Mouse (Mus musculus): ENCODE measurements around the gene Tob2.
A peak's percentile ranks its signal among the peaks of the same experiment; 100 is the strongest.

The Tob2 gene

DNA sequence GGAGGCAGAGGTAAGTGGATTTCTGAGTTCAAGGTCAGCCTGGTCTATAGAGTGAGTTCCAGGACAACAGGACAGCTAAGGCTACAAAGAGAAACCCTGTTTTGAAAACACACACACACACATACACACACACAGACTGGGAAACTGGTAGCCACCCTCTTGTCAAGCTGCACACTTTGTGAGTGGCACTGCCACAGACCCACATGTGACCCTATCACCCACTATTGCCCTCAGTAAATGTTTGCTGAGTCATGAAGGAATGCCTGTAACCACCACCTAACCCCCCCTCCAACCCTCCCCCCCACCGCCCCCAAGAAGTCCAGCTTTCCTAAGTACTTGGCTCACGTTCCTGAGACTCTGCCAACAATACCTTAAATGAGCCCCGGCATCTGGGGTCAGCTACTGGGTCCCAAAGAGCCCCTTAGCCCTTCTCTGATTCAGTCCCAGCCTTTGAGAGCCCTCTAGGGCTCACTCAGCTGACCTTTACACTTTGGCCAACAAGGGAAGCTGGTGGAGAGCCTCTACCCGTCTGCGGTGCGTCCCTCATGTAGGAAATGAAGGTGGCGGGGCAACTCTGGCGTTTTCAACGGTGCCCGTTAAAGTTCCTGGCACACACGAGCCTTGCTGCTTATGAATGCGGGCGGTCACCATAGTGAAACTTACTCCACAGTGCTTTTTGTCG, 19.9 kb downstream of the Tob2 start:
- DNase-seq (ENCODE audit: inconsistent age in 2 of 2, low spot score in 1 of 2) = peak in 1 of 2 experiments; percentile 51

GRCm38 (mm10) chr15:81836966-81837920, 21.4 kb downstream of the Tob2 start:
- DNase-seq (ENCODE audit: inconsistent age in 2 of 2, low spot score in 1 of 2) = peak in 1 of 2 experiments; percentile 55

DNA sequence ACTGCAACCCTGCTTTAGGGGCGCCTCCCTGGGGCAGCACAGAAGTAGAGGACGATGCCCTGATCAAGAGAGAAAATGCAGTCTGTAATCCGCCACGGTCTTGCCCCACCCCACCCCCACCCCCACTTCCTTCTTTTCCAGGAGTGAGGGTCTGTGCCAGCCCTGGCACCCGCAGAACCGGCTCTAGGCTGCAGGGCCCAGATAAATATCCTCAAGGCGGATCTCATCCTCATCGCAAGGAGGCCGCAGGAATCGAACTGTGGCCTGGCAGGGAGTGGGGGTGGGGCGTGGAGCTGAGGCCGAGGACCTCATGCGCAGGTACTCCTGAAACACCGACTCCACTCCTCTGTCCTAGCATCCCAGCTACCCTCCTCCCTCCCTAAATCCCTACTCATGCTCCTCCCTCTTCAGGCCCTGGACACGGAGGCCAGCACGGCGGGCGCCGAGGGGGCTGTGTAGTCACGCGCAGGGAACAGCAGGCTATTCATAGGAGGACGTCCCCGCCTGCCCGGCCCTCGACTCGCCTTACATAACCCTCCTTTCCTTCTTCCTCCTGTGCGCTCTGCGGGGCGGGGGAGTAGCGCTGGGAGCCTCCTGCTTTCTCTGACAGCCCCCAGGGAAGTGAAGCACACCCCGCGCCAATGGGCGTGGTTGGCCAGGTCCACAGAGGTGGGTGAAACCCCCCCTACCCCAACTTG, 22.3 kb downstream of the Tob2 start:
- peak; percentile 93 for DNase-seq (ENCODE audit: inconsistent age in 2 of 2, low spot score in 1 of 2)

DNA sequence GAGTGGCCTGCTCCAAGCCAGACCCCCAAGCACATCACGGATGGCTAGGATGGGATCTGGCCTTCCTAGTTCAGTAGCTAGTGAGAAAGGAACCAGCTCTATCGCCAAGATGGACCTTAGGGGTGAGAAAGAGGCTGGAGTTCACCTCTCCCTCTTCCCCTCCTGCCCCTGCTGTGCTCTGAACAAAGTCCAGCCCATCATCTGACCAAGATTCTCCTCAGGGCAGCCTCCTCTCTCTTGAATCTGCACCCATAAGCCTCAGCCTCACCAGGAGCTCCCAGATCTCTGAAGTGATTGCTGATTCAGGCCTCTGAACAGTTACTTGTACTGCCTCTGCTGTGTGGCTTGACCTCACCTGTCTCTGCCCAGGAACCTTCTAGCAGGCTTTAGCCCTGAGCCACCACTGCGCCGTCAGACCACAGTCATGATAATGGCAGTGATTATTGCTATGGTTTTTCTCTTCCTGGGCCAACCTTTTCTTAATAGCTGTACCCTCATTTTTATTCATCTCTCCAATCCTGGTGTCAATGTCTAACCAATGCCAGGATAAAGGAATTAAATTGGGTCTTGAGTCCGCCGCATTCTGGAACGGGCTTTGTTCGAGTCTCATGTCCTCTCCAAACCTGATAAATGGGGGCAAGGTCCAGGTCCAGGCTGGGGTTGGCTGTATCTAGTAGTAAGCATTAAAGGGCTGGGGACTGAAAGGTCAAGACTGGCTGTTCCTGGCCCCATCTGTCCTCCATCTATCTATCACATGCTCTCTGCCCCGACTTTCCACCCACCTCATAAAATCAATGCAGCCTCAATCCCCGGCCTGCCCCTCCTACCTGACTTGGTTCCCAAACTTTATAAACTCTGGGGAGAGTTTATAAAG, 23.4 kb downstream of the Tob2 start:
- peak in 1 of 2 experiments; percentile 51 for DNase-seq (ENCODE audit: inconsistent age in 2 of 2, low spot score in 1 of 2)

- DNase-seq (ENCODE audit: inconsistent age in 2 of 2, low spot score in 1 of 2) = peak in 1 of 2 experiments; percentile 54
Observed at GRCm38 (mm10) chr15:81834171-81834841, 24.3 kb downstream of the Tob2 start.

DNA sequence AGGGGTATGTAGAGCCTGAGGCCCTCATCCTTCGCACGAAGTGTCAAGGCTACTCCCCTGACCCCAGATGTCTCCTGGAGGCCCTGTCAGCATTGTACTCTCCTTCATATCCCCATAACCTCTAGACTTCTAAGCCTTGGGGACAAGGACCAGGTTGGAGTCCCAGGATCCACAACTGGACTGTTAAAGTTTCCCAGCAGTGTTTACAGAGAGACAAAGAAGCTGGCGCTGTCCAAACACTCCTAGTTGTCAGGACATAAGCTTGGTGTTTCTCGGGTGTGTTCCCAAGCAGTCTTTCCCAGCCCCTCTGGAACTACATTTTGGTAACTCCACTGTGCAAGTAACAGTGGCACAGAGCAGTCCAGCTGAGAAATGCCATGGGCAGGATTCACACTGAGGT, 25.1 kb downstream of the Tob2 start:
- peak in 1 of 2 experiments; percentile 34 for DNase-seq (ENCODE audit: inconsistent age in 2 of 2, low spot score in 1 of 2)

GRCm38 (mm10) chr15:81832219-81832618, 26.4 kb downstream of the Tob2 start:
- peak in 1 of 2 experiments; percentile 40 for DNase-seq (ENCODE audit: inconsistent age in 2 of 2, low spot score in 1 of 2)

DNA sequence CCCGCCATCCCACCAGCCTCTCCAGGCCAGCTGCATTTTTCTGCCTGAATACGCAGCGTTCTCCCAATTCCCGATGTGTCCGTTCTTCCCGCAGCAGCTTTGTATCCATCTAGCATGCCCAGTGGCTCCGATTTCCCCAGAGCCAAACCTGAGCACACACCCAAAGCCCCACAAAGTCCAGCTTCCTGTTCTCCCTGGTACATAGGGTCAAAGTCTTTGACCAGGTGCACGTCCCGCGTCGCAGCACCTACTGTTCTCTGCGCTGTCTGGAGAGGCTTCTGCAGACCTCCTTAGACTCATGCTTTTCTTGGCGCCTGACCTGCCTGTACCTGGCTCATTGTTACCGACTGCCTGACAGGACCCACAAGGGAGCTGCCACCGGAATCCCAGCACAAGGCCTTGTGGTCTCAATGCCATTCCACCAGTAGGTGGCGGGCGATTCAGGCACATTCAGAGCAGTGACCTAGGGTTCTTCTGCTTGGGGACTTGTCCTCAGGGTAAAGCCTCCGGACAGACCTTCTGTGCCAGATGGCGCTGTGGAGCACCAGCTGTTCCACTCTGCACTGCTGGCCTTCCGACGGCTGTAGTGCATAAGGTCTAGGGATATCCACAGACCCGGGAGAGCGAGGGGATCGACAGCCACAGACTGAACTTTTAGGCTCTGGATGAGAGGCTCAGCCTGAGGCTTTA, 27.3 kb downstream of the Tob2 start:
- peak; percentile 92 to 96 for DNase-seq (ENCODE audit: inconsistent age in 2 of 2, low spot score in 1 of 2)

- no peak for DNase-seq (ENCODE audit: inconsistent age in 2 of 2, low spot score in 1 of 2)
Observed at GRCm38 (mm10) chr15:81830530-81830929, 28.1 kb downstream of the Tob2 start.

DNA sequence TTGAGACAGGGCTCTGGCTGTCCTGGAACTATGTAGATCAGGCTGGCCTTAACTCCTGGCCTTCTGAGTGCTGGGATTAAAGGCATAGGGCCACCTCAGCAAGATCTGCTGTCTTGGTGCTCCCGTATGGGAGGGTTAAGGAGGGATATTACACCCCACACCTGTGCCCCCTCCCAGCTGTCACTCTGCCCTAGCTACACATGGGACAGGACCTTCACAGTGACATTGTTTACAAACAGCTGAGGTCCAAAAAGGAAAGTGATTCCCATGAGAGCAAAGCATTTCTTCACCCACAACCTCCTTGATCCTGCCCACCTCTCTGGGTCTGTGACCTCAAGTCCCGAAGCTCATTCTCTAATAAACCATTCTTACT, 29.4 kb downstream of the Tob2 start:
- no peak for DNase-seq (ENCODE audit: inconsistent age in 2 of 2, low spot score in 1 of 2)

DNA sequence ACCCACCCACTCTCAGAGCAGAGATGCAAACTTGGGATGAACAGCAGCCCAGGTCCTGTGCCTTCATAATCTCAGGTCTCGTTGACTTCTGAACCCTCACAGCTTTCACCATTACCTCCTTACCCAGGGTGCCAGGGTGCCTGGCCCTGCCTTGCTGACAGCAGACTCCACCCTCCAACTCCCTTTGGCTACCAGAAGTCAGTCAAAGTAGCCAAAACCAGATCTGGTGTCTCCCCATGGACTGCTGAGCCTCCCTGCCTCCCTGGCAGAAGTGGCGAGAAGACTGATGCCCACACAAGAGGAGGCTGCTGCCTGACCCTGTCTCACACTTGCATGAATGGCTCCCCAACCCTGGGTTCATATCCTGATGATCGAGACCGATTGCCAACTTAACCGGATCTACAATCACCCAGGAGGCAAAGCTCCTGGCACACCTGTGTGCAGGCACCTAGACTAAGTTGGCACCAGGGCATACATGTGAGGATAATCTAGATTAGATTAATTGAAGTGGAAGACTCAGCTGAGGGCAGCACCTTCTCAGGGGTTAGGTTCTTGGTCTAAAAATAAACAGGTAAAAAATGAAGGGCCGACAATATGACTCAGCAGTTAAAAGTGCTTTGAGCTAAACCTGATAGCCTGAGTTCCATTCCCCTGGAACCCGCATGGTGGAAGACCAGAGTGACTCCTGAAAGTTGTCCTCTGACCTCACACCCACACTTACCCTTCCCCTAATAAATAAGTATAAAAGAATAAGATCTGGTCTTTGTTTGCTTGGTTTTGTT, 30.0 kb downstream of the Tob2 start:
- DNase-seq (ENCODE audit: inconsistent age in 2 of 2, low spot score in 1 of 2) = no peak

GRCm38 (mm10) chr15:81824832-81825231, 33.8 kb downstream of the Tob2 start:
- DNase-seq (ENCODE audit: inconsistent age in 2 of 2, low spot score in 1 of 2) = no peak

DNA sequence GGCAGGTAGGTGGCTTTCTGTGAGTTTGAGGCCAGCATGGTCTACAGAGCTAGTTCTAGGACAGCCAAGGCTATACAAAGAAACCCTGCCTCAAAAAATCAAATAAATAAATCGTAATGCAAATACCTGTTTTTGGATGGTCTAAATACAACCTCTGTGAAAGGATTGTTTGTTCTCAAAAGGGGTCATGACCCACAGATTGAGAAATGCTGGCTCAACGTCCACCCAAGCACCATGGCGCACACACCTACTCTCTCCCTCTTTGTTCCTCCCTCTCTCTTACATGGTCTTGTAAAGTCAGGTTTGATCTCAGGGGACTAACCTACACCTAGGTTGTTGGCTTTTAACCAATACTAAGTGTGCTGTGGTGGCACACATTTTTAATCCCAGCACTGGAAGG, 36.0 kb downstream of the Tob2 start:
- DNase-seq (ENCODE audit: inconsistent age in 2 of 2, low spot score in 1 of 2) = no peak

DNA sequence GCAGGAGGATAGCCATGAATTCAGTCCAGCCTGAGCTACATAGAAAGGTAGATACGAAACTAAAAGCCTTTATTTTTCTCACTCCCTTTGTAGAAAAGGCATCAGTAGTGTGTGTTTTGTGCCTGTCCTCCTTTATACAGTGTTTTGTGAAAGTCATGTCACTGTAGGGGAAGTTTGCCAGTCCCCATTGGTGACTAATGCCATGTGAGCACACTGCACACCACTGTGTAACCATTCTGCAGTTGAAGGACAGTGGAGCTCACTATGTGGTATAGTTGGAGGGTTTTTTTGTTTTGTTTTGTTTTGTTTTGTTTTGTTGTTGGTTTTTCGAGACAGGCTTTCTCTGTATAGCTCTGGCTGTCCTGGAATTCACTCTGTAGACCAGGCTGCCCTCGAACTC, 40.2 kb downstream of the Tob2 start:
- peak in 1 of 2 experiments; percentile 54 for DNase-seq (ENCODE audit: inconsistent age in 2 of 2, low spot score in 1 of 2)

DNA sequence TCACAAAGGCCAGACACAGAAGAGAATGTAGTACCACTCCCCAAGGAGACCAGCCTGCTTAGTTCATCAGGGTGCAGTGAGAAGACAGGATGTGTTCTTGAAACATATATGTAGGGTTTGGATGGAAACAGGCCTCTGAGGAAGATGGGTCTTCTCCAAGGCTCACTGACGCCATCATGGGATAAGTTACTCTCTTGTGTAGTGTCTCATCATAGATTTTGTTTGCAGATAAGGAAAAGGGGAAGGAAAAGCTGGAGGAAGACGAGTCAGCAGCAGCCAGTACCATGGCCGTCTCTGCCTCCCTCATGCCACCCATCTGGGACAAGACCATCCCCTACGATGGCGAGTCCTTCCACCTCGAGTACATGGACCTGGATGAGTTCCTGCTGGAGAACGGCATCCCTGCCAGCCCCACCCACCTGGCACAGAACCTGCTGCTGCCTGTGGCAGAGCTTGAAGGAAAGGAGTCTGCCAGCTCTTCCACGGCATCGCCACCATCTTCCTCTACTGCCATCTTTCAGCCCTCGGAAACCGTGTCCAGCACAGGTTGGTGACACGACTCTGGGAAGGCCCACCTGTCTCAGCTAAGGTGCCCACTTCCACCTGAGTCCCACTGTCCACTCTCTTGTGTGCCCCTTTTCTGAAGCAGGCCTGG, 43.8 kb downstream of the Tob2 start:
- no peak for DNase-seq (ENCODE audit: inconsistent age in 2 of 2, low spot score in 1 of 2)

DNA sequence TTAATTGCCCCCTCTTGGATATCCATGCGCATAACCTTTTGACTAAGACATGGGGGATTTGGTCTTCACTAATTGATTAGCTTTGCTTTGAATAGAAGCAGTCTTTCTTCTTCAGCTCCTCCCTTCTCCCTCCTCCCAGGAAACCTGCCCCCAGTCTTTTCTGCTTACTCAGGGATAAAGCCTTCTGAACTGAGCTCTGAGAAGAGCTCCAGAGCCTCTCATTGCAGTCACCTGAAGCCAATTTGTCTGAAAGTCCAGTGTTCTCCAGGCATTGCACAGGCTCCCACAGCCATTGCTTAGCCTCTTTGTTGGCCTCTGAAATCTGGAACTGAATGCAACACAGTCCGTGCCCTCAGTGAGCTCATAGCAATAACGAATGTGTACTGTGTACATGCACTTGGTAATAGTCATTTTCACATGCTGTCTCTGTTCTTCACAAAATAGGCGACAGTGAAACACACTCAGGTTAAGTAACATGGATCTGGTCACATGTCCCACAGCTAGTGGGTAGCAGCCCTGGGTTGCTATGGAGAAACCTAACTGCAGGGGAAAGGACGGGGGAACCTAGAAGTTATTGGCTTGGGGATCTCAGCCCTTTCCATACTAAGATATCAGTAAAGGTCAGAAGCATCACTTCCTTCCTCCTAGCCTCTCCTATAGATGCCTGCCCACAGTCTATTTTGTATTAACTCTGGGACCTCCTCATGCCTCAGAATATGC, 44.5 kb downstream of the Tob2 start:
- no peak for DNase-seq (ENCODE audit: inconsistent age in 2 of 2, low spot score in 1 of 2)
